Mouse (Mus musculus) neural tube, embryonic 14.5 days (tissue): Measurements from ENCODE around the gene B4galnt3. TPM values are rescaled to one million over a fixed set of nuclear protein-coding genes. Genes with fewer than 3 reads are reported as not detected.

Experiments used
- ATAC-seq: fragments of 200-750 bp; cut with Nextera tagmentation; 2 replicates; pipeline ENCODE4 v1.8.0; 2017; ENCODE audit warnings: low read depth, mild to moderate bottlenecking, moderate TSS enrichment, moderate library complexity
- H3K27ac ChIP-seq: fragments of 300-500 bp; sonication (generic); 2 replicates; pipeline ENCODE4 v1.5.1; 2014; ENCODE audit warnings: low read depth, mild to moderate bottlenecking, control low read depth, low read length, moderate library complexity, mixed read lengths
- H3K27me3 ChIP-seq: fragments of 300-500 bp; sonication (generic); 2 replicates; pipeline ENCODE4 v1.6.1; 2014; ENCODE audit warnings: low read length; ENCODE audit not compliant: control insufficient read depth, insufficient read depth
- H3K36me3 ChIP-seq: fragments of 300-500 bp; sonication (generic); 2 replicates; pipeline ENCODE4 v1.6.1; 2014; ENCODE audit warnings: low read length, mixed read lengths; ENCODE audit not compliant: control insufficient read depth, insufficient read depth
- H3K4me1 ChIP-seq: fragments of 300-500 bp; sonication (generic); 2 replicates; pipeline ENCODE4 v1.6.1; 2014; ENCODE audit warnings: low read length; ENCODE audit not compliant: control insufficient read depth, insufficient read depth
- H3K4me2 ChIP-seq: fragments of 300-500 bp; sonication (generic); 2 replicates; pipeline ENCODE4 v1.6.1; 2014; ENCODE audit warnings: mild to moderate bottlenecking, low read depth, low read length, control low read depth
- H3K4me3 ChIP-seq: fragments of 300-500 bp; sonication (generic); 2 replicates; pipeline ENCODE4 v1.5.1; 2014; ENCODE audit warnings: low read depth, low read length, control low read depth, mixed read lengths
- H3K9ac ChIP-seq: fragments of 300-500 bp; sonication (generic); replicated peaks from 2 replicates; pipeline ENCODE4 v1.6.1; 2014; ENCODE audit warnings: low read depth, mild to moderate bottlenecking, control low read depth, low read length, mixed read lengths
- H3K9me3 ChIP-seq: fragments of 300-500 bp; sonication (generic); 2 replicates; pipeline ENCODE4 v1.6.1; 2016; ENCODE audit warnings: low read length; ENCODE audit not compliant: control insufficient read depth
- WGBS: fragments of 180-500 bp; shearing (Covaris S2); extraction: QIAGEN DNeasy Blood & Tissue Kit; methylation state at CpG from one replicate; pipeline ENCODE4 v1.1.7; 2014; 5-methylcytosine and 5-hydroxymethylcytosine counted together
- polyA plus RNA-seq: library from polyadenylated mRNA; unstranded; fragments of >200 nt; fragmentation: Nextera tagmentation; extraction: Ambion mirVana; gene quantifications from 2 replicates; pipeline ENCODE4 v1.2.1, GENCODE M21; 2014

The B4galnt3 gene
- polyA plus RNA-seq, 1 experiment from 2014 or later: 0.09 TPM

GRCm38 (mm10) chr6:120159133-120159901 is 135.0 kb downstream of the B4galnt3 start:
- H3K27me3 ChIP-seq: no peaks in the 10 kb centered on the region
- no peak overlapping the region for H3K4me2 ChIP-seq
- WGBS: 55% methylated on average over 9 of the region's 9 CpGs
- no peak overlapping the region for H3K4me3 ChIP-seq
- 0 out of 2 replicates have a peak, but pooled peaks cover 7% of the 10 kb centered on the region for H3K4me1 ChIP-seq
- H3K9me3 ChIP-seq: no peaks in the 10 kb centered on the region
- ATAC-seq: peak; percentile 65; the same call in 1 of the 2 replicates
- H3K27ac ChIP-seq: peak overlapping the region; percentile 16; the same call in 1 of the 2 replicates
- H3K36me3 ChIP-seq: no peaks in the 10 kb centered on the region
- no peak overlapping the region for H3K9ac ChIP-seq

- H3K9ac ChIP-seq: no peak overlapping the region
- WGBS: 62% methylated on average over 6 of the region's 6 CpGs
Measured at GRCm38 (mm10) chr6:120157479-120157878, 136.9 kb downstream of the B4galnt3 start.

GRCm38 (mm10) chr6:120155510-120155909 is 138.8 kb downstream of the B4galnt3 start:
- Histone ChIP-seq H3K27ac (no peak overlapping the region), H3K27me3 (no peaks in the 10 kb centered on the region), H3K9me3 (no peaks in the 10 kb centered on the region), H3K9ac (no peak overlapping the region), H3K4me1 (0 out of 2 replicates have a peak, but pooled peaks cover 7% of the 10 kb centered on the region), H3K4me3 (no peak overlapping the region), H3K4me2 (no peak overlapping the region), H3K36me3 (no peaks in the 10 kb centered on the region)
- no peak for ATAC-seq
- 79% methylated on average over 4 of the region's 4 CpGs for WGBS

More at GRCm38 (mm10) chr6:120157479-120157878, 136.9 kb downstream of the B4galnt3 start:
- 0 out of 2 replicates have a peak, but pooled peaks cover 7% of the 10 kb centered on the region for H3K4me1 ChIP-seq
- no peak overlapping the region for H3K4me2 ChIP-seq
- no peaks in the 10 kb centered on the region for H3K36me3 ChIP-seq
- no peak overlapping the region for H3K27ac ChIP-seq
- H3K27me3 ChIP-seq: no peaks in the 10 kb centered on the region
- H3K9me3 ChIP-seq: no peaks in the 10 kb centered on the region
- no peak overlapping the region for H3K4me3 ChIP-seq
- ATAC-seq: no peak

GRCm38 (mm10) chr6:120154526-120155309 is 139.6 kb downstream of the B4galnt3 start:
- H3K9me3 ChIP-seq: no peaks in the 10 kb centered on the region
- no peak overlapping the region for H3K27ac ChIP-seq
- H3K4me3 ChIP-seq: no peak overlapping the region
- 67% methylated on average over 5 of the region's 5 CpGs for WGBS
- ATAC-seq: no peak
- H3K9ac ChIP-seq: no peak overlapping the region
- 0 out of 2 replicates have a peak, but pooled peaks cover 7% of the 10 kb centered on the region for H3K4me1 ChIP-seq
- H3K27me3 ChIP-seq: no peaks in the 10 kb centered on the region
- no peak overlapping the region for H3K4me2 ChIP-seq
- H3K36me3 ChIP-seq: no peaks in the 10 kb centered on the region

Other genes starting within 250 kb of the B4galnt3 start
- not detected in 2 replicates for gene Ninj2, start 201.2 kb downstream of the B4galnt3 start, polyA plus RNA-seq
- gene D330020A13Rik, start 195 bp downstream of the B4galnt3 start, polyA plus RNA-seq: not detected in 2 replicates
- 35.0 and 40.6 TPM in 2 replicates for gene Kdm5a, start 69.6 kb upstream of the B4galnt3 start, polyA plus RNA-seq
- gene Ccdc77, start 69.8 kb upstream of the B4galnt3 start, polyA plus RNA-seq: 9.0 and 12.6 TPM in 2 replicates
- gene Il17ra, start 168.7 kb upstream of the B4galnt3 start, polyA plus RNA-seq: 3.1 and 3.2 TPM in 2 replicates
- 2.8 and 3.3 TPM in 2 replicates for gene Tmem121b, start 199.2 kb upstream of the B4galnt3 start, polyA plus RNA-seq
- 11.8 and 14.2 TPM in 2 replicates for gene Hdhd5, start 236.8 kb upstream of the B4galnt3 start, polyA plus RNA-seq